Mouse (Mus musculus) bone marrow macrophage, adult 2 months (primary cell): ENCODE measurements around the gene Slc25a11.

Experiments used
- CTCF ChIP-seq: IDR thresholded peaks from 2 replicates; pipeline ENCODE4 v1.5.1; 2012; ENCODE audit warnings: low read depth, mild to moderate bottlenecking, low read length, moderate library complexity
- POLR2A ChIP-seq: IDR thresholded peaks from 2 replicates; pipeline ENCODE4 v1.6.1; 2012; ENCODE audit warnings: mild to moderate bottlenecking, low read depth, low read length, borderline replicate concordance

DNA sequence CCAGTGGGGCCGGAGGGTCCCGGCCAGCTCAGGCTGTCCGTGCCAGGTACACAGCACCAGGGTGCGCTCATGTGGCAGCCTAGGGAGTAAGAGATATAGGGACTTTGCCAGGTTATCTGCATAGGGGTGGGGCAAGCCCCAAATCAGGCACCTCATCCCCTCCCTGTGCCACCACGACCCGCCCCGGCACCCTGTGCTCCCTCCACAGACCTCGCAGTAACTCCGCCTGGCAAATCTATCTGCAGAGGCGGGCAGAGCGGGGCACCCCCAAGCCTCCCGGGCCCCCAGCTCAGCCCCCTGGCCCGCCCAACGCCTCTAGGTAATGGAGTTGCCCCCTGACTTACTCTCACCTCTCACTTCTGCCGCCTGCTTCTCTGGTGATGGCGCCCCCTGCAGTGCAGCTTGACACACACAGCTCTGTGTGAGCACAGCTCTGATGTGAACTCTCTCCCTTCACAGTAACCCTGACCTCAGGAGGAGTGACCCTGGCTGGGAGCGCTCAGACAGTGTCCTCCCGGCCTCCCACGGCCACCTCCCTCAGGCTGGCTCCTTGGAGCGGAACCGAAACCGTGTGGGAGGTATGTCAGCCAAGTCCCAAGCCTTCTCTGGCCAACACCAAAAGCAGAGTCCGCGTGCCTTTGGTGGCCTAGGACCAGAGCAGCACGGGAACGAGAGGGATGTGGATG is 38.8 kb downstream of the Slc25a11 start:
- TF ChIP-seq CTCF (no peak; the same call in 1 of the 2 replicates), POLR2A (no peak)
